Mouse (Mus musculus) urinary bladder, postnatal 14 days (tissue): ENCODE measurements around the gene Nppc.

Experiments
- DNase-seq: peaks from one replicate; pipeline ENCODE4 v3.0.0; 2021; ENCODE audit warnings: low spot score

The Nppc gene

DNA sequence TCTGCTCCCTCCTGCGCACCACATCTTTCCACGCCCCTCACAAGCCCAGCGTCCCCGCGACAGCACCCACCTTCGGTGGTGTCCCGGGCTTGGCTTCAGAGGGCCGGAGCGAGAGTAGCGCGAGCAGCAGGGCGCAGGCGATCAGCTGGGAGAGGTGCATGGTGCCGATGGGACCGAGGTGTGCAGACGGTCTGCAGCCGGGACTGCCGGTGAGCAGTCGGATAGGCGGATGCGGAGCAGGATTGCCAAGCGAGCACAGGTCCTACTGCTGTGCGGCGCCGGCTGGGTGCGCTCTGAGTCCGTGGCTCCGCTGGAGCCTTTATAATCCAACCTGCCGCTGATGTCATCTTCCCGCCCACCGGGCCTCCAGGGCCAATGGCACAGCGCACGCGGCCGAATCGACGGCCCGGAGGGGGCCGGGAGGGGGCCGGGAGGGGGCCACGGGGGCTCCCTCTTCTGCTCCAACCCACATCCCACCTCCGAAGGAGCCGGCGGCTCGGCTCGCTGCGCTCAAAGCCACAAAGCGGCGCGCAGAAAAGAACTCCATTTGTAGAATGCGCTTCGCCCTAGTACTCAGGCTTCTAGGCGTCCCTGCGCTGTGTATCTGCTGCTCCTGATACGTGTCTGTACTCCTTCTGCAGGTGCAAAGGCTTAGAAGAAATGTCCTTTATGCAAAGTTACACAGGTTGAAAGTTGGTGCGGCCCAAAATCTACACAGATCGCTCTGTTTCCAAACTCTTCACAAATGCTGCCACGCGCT lies at the start of gene Nppc:
Nppc (minus strand) TSS at position 293 of the 760 bp plus-strand sequence.
- DNase-seq = peak; percentile 70

DNA sequence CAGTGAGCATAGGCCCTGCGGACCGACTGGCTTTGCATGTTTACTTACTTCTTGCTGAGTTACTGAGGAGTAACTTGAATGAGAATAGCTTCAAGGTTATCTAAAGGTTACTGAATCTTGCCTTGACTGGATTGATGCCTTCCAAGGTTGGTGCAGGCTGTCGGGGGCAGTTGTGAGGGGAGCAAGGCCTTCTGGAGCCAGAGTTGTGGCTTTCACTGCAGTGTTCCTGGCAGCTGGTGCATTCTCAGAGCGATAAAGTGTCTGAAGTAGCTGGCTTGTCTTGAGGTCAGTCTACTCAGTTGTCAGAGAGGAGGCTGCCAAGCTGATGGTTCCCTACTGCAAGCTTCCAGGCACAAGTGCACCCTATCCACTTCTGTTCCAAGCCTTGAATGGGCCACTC lies 49.0 kb upstream of the Nppc start:
- no peak for DNase-seq

DNA sequence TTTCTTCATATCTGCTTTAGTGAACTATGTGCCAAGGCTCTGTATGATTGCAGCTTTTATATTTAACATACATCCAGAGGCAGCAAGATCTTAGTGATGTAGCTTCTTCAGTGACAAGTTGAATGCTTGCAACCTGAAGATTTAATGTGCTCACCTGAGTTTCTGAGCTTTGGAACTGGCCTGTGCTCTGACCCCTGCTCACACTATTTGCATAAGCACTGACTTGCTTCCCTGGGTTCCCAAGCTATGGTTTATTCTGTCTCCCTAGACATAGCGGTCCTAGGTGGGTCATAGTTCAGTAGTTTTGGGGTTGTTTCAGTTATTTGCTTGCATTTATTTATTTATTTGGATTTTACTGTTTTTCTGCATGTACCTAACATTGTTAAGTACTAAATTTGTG lies 47.8 kb upstream of the Nppc start:
- no peak for DNase-seq

DNA sequence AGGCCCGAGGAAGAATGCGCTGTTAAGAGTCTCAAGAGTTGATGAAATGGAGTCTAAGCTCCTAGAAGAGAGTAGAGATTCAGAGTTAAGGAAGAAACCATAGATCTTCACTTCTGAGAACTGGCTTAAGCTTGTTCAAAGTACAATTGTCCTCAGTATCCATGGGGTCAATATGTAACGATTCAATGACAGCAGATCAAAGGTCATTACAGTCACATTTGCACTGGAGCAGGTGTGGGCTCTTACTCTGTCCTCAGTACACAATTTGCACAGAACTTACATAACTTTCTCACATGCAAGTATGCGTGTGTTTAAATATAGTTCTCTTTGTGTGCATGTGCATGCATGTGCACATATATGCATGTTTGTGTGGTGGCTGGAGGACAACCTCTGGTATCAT lies 42.7 kb upstream of the Nppc start:
- DNase-seq = no peak

GRCm38 (mm10) chr1:86712045-86712444 lies 41.7 kb upstream of the Nppc start:
- DNase-seq = no peak

- DNase-seq = no peak
These were observed 39.2 kb upstream of the Nppc start for GRCm38 (mm10) chr1:86709546-86709945.

DNA sequence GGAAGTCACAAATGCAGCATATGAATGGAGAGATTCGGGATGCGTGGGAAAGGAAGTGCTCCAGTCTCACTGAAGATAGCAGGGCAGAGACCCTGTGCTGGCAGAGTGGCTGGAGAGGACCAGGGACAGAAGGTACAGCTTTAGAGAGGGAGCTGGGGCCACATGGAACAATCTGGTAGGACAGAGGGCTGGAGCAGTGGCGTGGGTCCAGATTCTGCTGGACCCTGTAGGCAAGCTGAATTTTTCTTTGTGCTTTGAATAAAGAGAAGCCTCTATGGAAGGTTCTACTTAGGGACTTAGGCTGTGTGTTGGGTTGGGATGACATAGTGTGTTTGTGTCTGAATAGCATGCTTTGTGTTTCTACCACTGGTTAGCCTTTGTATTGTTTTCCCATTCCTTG lies 35.1 kb upstream of the Nppc start:
- no peak for DNase-seq

GRCm38 (mm10) chr1:86703965-86704326 lies 33.6 kb upstream of the Nppc start:
- no peak for DNase-seq

GRCm38 (mm10) chr1:86703300-86703964 lies 33.1 kb upstream of the Nppc start, which contains the start of gene Dis3l2:
Gene Dis3l2 (plus strand): TSS chr1:86703808.
- peak; percentile 86 for DNase-seq

DNA sequence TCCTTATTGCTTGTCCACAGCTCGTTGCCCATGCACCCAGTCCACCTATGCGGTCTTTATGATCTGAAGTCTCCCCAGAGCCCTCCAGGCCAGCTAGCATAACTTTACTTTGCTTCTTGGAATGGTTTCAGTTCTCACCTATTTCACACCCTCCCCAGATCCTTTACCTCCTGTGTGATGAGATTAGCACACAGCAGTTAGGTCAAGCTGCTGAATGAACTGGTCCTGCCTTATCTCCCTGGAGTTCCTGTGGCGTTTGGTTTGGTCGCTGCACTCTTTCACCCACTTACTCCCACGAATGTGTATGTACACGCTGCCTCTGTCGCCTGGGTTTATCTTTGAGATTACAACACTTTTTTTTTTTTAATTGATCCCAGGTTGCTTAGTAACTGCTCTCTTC lies 30.0 kb upstream of the Nppc start:
- no peak for DNase-seq

DNA sequence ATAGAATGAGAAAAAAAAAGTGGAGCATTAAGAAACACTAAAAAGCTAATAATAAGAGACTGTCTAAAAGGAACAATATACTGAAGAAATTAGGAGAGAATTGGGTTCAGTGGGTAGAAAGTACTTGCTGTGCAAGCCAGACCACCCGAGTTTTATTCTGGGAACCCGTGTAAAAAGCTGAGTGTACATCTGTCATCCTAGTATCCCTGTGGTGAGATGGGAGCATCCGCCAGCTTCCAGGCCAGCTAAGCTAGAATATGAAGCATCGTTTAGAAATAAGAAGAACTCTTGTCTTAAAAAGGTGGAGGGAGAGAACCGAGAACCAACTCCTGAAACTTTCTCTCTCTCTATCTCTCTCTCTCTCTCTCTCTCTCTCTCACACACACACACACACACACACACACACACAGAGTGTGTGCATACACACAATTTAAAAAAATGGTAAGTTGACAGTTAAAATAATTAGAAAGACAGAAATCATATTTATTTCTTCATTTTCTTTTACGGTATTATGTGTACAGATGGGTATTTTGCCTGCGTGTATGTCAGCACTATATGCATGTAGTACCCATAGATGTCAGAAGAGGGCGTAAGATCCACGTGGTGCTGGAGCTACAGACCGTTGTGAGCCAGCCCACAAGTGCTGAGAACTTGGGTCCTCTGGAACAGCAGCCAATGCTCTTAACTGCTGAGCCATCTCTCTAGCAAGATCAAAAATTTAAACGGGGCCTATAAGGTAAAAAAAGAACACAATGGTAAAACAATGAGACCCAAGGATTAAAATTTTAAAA lies 29.2 kb upstream of the Nppc start:
- DNase-seq = no peak

DNA sequence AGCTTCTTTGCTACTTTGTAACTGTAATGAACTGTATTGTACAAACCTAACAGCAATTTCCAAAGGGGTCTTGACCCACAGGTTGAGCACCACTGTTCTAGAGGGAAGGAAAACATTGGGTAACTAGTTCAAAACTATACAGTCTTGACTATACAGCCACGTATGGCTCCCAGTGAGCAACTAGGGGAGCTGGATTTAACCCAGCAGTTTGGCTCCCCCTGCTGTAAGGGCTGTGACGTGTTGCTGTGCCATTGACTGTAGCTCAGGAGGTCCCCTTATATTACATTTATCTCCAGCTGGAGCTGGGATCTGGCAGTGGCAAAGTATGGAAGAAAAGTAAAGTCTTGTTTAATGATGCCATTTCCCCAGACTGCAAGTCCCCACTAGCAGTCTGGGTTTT lies 28.4 kb upstream of the Nppc start:
- DNase-seq = peak; percentile 41

DNA sequence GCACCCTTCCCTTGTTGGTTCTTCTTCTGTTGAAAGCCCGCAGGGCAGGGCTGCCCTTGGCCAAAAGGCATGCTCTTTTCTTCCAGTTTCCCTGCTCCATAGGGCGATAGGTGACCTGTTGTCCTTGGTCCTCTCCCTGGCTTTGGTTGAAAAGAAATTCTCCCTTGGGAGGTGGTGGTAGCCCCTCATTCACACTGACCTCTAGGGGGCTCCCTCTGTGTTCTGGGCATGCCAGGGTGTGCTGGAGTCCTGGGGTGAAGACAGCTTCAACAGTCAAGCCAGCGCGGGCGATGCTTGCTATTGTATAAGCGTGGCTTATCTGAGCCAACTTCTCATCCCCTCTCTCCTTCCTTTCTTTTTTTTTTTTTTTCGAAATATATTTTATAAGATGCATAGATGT lies 26.6 kb upstream of the Nppc start:
- DNase-seq = no peak

GRCm38 (mm10) chr1:86691027-86691426 lies 20.7 kb upstream of the Nppc start:
- DNase-seq = no peak

DNA sequence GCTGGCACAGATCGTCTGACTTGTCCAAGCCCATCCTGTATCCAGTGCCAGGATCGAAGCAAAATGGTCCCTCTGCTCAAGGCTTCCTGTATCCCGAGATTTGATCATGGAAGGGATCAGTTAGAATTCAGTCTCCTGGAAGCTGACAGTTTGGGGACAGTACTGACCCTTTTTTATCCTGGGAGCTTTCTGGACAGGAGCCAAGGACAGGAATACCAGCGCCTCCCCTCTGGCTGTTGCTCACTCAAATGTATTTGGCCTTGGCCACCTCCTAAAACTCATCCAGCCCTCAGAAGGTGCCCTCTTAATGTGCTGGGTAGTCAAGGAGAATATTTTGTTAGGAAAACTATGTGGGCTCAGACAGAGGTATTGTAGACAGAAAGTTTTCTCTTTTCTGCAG lies 16.9 kb upstream of the Nppc start:
- no peak for DNase-seq

GRCm38 (mm10) chr1:86678667-86679066 lies 8.3 kb upstream of the Nppc start:
- no peak for DNase-seq

DNA sequence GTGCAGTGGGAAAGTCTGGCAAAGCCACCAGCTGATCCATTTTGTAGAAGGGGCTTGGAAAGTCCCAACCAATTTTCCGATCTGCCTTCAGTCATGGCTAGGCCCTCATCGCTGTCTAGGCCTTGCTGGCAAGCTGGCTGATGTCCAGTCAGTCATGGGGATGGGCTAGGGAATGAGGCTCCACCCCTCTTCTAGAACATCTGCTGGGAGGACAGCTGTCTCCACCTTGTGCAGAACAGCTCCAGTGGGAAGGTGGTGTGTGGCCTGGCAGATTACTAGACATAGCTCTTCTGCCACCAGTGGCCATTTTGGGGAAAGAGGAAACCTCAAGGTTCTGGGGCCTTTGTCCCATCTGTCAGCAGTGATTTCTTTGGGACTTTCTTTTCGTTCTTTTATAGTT lies 7.3 kb upstream of the Nppc start:
- no peak for DNase-seq

DNA sequence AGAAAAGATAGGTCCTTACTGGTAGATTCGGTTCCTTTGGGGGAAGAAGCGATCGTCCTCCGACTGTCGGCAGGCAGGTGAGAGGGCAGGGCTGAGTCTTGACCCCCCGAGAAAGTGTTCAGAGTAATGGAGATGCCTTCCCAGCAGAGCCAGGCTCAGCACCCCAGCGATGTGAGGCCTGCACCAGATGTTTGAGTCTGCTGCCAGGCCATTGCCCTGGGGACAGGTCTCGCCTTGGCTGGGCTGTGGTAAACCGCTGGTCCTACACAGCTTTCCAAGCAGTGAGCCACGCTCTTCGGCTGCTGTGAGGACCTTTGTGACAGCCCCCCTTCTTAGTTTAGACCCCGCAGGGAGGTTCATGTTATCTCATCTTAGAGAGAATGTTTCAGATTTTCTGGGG lies 4.8 kb upstream of the Nppc start:
- no peak for DNase-seq

- no peak for DNase-seq
These were observed 4.0 kb upstream of the Nppc start for GRCm38 (mm10) chr1:86674385-86674784.

GRCm38 (mm10) chr1:86669552-86670273 lies 658 bp downstream of the Nppc start:
- DNase-seq = peak; percentile 78

DNA sequence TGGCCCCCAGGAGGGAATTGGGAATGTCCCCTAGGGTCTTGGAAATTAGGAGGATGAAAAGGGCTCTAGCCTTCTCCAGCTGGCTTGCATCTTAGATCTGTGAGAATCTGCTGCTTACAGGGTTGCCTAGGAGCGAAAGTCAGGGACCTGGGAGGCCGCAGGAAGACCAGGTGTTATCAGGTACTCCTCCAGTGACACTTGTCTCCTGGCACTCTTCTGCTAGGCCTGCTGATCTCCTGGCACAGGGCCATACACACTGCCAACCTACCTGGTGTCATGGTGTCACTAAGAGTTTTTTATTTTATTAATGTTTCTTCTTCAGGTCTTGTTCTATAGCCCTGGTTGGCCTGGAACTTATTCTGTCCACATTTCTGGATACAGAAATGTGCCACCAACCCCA lies 5.3 kb downstream of the Nppc start:
- no peak for DNase-seq

DNA sequence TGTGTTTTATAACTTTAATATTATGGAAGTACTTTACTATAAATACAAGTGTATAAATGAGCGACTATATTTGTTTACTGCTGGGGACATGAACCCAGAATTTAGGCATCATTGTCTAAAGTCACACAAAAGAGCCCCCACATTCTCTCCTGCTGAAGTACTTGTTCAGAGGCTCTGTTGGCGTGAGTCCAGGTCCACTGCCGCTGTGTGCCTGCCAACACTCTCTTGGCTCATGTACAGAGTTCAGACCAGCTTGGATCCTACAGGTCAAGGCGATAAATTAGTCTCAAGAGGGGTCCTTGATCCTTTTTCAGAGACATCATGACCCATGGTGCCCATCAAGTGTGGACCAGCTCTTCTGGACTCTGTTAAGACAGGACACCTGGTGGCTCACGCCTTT lies 13.3 kb downstream of the Nppc start:
- no peak for DNase-seq
